Mouse (Mus musculus): ENCODE measurements at regions not wholly inside any gene's neighbourhood (a gene's known extent, or its start where the extent isn't known, plus 50 kb on each side); places are given as distances from the start of the nearest gene placed in this dataset.

GRCm38 (mm10) chr10:92325284-92325989 is 396.8 kb downstream of the Nedd1 start:
- ATAC-seq (ENCODE audit: low FRiP score, low read depth), result no peak
- Histone ChIP-seq H3K9me3 (no peaks in the 10 kb centered on the region), H3K36me3 (no peaks in the 10 kb centered on the region), H3K9ac (no peak overlapping the region), H3K27ac (no peak overlapping the region), H3K27me3 (no peaks in the 10 kb centered on the region), H3K4me1 (no peaks in the 10 kb centered on the region), H3K4me2 (replicated peaks) (no peak overlapping the region), H3K4me3 (no peak overlapping the region)
- 65% methylated on average over 4 of the region's 4 CpGs for WGBS

- 62% methylated on average over 3 of the region's 3 CpGs for WGBS
- H3K4me2 ChIP-seq (replicated peaks), result no peak overlapping the region
- ATAC-seq (ENCODE audit: low FRiP score, low read depth), result no peak
- no peak overlapping the region for H3K27ac ChIP-seq
- no peaks in the 10 kb centered on the region for H3K36me3 ChIP-seq
- H3K4me1 ChIP-seq, result no peaks in the 10 kb centered on the region
- H3K9me3 ChIP-seq, result no peaks in the 10 kb centered on the region
- H3K27me3 ChIP-seq, result no peaks in the 10 kb centered on the region
- H3K9ac ChIP-seq, result no peak overlapping the region
- H3K4me3 ChIP-seq, result no peak overlapping the region
Measured at GRCm38 (mm10) chr10:92314606-92315005, 407.6 kb downstream of the Nedd1 start.

- Histone ChIP-seq H3K27ac (no peak overlapping the region), H3K4me1 (no peaks in the 10 kb centered on the region), H3K9ac (no peak overlapping the region), H3K27me3 (no peaks in the 10 kb centered on the region), H3K9me3 (no peaks in the 10 kb centered on the region), H3K4me3 (no peak overlapping the region), H3K36me3 (no peaks in the 10 kb centered on the region), H3K4me2 (replicated peaks) (no peak overlapping the region)
- 63% methylated on average over 6 of the region's 6 CpGs for WGBS
- ATAC-seq (ENCODE audit: low FRiP score, low read depth), result no peak
Measured at GRCm38 (mm10) chr10:92312278-92312677, 409.9 kb downstream of the Nedd1 start.

GRCm38 (mm10) chr10:92308643-92309042 is 413.6 kb downstream of the Nedd1 start:
- no peaks in the 10 kb centered on the region for H3K4me1 ChIP-seq
- H3K9ac ChIP-seq, result no peak overlapping the region
- H3K27me3 ChIP-seq, result no peaks in the 10 kb centered on the region
- no peak for ATAC-seq (ENCODE audit: low FRiP score, low read depth)
- no peaks in the 10 kb centered on the region for H3K9me3 ChIP-seq
- no peak overlapping the region for H3K4me3 ChIP-seq
- H3K4me2 ChIP-seq (replicated peaks), result no peak overlapping the region
- H3K27ac ChIP-seq, result no peak overlapping the region
- WGBS, result 92% methylated on average over 3 of the region's 3 CpGs
- H3K36me3 ChIP-seq, result no peaks in the 10 kb centered on the region

GRCm38 (mm10) chr10:92307861-92308260 is 414.4 kb downstream of the Nedd1 start:
- WGBS, result 46% methylated on average over 3 of the region's 3 CpGs
- no peak for ATAC-seq (ENCODE audit: low FRiP score, low read depth)
- no peaks in the 10 kb centered on the region for H3K27me3 ChIP-seq
- no peaks in the 10 kb centered on the region for H3K4me1 ChIP-seq
- H3K4me2 ChIP-seq (replicated peaks), result no peak overlapping the region
- H3K4me3 ChIP-seq, result no peak overlapping the region
- no peak overlapping the region for H3K9ac ChIP-seq
- no peaks in the 10 kb centered on the region for H3K36me3 ChIP-seq
- H3K27ac ChIP-seq, result no peak overlapping the region
- H3K9me3 ChIP-seq, result no peaks in the 10 kb centered on the region

GRCm38 (mm10) chr10:92298693-92299092 is 423.5 kb downstream of the Nedd1 start:
- Histone ChIP-seq H3K27ac (no peak overlapping the region), H3K9ac (no peak overlapping the region), H3K9me3 (no peaks in the 10 kb centered on the region), H3K36me3 (no peaks in the 10 kb centered on the region), H3K4me2 (replicated peaks) (no peak overlapping the region), H3K4me3 (no peak overlapping the region), H3K4me1 (peaks cover 15% of the 10 kb centered on the region), H3K27me3 (0 out of 2 replicates have a peak, but pooled peaks cover 3% of the 10 kb centered on the region)
- WGBS, result 19% methylated on average over 13 of the region's 13 CpGs
- ATAC-seq (ENCODE audit: low FRiP score, low read depth), result no peak

- Histone ChIP-seq H3K4me1 (peaks cover 15% of the 10 kb centered on the region), H3K9ac (no peak overlapping the region), H3K27me3 (0 out of 2 replicates have a peak, but pooled peaks cover 3% of the 10 kb centered on the region), H3K4me3 (no peak overlapping the region), H3K9me3 (no peaks in the 10 kb centered on the region), H3K4me2 (replicated peaks) (no peak overlapping the region), H3K36me3 (no peaks in the 10 kb centered on the region), H3K27ac (no peak overlapping the region)
- no peak for ATAC-seq (ENCODE audit: low FRiP score, low read depth)
- 62% methylated on average over 4 of the region's 4 CpGs for WGBS
Measured at GRCm38 (mm10) chr10:92296837-92297236, 425.4 kb downstream of the Nedd1 start.

GRCm38 (mm10) chr10:92296303-92296702 is 425.9 kb downstream of the Nedd1 start:
- Histone ChIP-seq H3K4me1 (peaks cover 15% of the 10 kb centered on the region), H3K36me3 (no peaks in the 10 kb centered on the region), H3K4me2 (replicated peaks) (no peak overlapping the region), H3K27ac (no peak overlapping the region), H3K9me3 (no peaks in the 10 kb centered on the region), H3K27me3 (0 out of 2 replicates have a peak, but pooled peaks cover 3% of the 10 kb centered on the region), H3K9ac (no peak overlapping the region), H3K4me3 (no peak overlapping the region)
- WGBS, result 83% methylated on average over 9 of the region's 9 CpGs
- ATAC-seq (ENCODE audit: low FRiP score, low read depth), result no peak

- 62% methylated on average over 4 of the region's 4 CpGs for WGBS
- peaks cover 8% of the 10 kb centered on the region; the same call in 1 of the 2 replicates for H3K4me1 ChIP-seq
- no peak overlapping the region for H3K4me3 ChIP-seq
- 0 out of 2 replicates have a peak, but pooled peaks cover 2% of the 10 kb centered on the region for H3K27me3 ChIP-seq
- H3K4me2 ChIP-seq (replicated peaks), result no peak overlapping the region
- no peaks in the 10 kb centered on the region for H3K9me3 ChIP-seq
- ATAC-seq (ENCODE audit: low FRiP score, low read depth), result no peak
- no peaks in the 10 kb centered on the region for H3K36me3 ChIP-seq
- H3K9ac ChIP-seq, result no peak overlapping the region
- H3K27ac ChIP-seq, result no peak overlapping the region
Measured at GRCm38 (mm10) chr10:92293261-92293660, 429.0 kb downstream of the Nedd1 start.

- no peak for ATAC-seq (ENCODE audit: low FRiP score, low read depth)
- Histone ChIP-seq H3K4me2 (replicated peaks) (no peak overlapping the region), H3K27ac (no peak overlapping the region), H3K27me3 (no peaks in the 10 kb centered on the region), H3K9me3 (no peaks in the 10 kb centered on the region), H3K9ac (no peak overlapping the region), H3K4me3 (no peak overlapping the region), H3K4me1 (no peaks in the 10 kb centered on the region), H3K36me3 (no peaks in the 10 kb centered on the region)
- WGBS, result 68% methylated on average over 5 of the region's 5 CpGs
Measured at GRCm38 (mm10) chr10:92289230-92289629, 433.0 kb downstream of the Nedd1 start.

GRCm38 (mm10) chr10:92284231-92284630 is 438.0 kb downstream of the Nedd1 start:
- Histone ChIP-seq H3K4me3 (no peak overlapping the region), H3K9ac (no peak overlapping the region), H3K4me2 (replicated peaks) (no peak overlapping the region), H3K27me3 (no peaks in the 10 kb centered on the region), H3K27ac (no peak overlapping the region), H3K4me1 (no peaks in the 10 kb centered on the region), H3K9me3 (no peaks in the 10 kb centered on the region), H3K36me3 (no peaks in the 10 kb centered on the region)
- no peak for ATAC-seq (ENCODE audit: low FRiP score, low read depth)
- 44% methylated on average over 4 of the region's 4 CpGs for WGBS

- H3K9me3 ChIP-seq, result no peaks in the 10 kb centered on the region
- no peak for ATAC-seq (ENCODE audit: low FRiP score, low read depth)
- H3K4me1 ChIP-seq, result no peaks in the 10 kb centered on the region
- H3K9ac ChIP-seq, result no peak overlapping the region
- no peaks in the 10 kb centered on the region for H3K36me3 ChIP-seq
- H3K4me3 ChIP-seq, result no peak overlapping the region
- no peak overlapping the region for H3K27ac ChIP-seq
- H3K27me3 ChIP-seq, result no peaks in the 10 kb centered on the region
- no peak overlapping the region for H3K4me2 ChIP-seq (replicated peaks)
- 65% methylated on average over 2 of the region's 2 CpGs for WGBS
Measured at GRCm38 (mm10) chr10:92277981-92278380, 444.2 kb downstream of the Nedd1 start.

GRCm38 (mm10) chr10:92257815-92258214 is 464.4 kb downstream of the Nedd1 start:
- H3K4me1 ChIP-seq, result no peaks in the 10 kb centered on the region
- H3K27me3 ChIP-seq, result no peaks in the 10 kb centered on the region
- no peak overlapping the region for H3K9ac ChIP-seq
- no peak overlapping the region for H3K4me3 ChIP-seq
- ATAC-seq (ENCODE audit: low FRiP score, low read depth), result no peak
- 69% methylated on average over 3 of the region's 3 CpGs for WGBS
- H3K9me3 ChIP-seq, result no peaks in the 10 kb centered on the region
- H3K27ac ChIP-seq, result no peak overlapping the region
- H3K4me2 ChIP-seq (replicated peaks), result no peak overlapping the region
- no peaks in the 10 kb centered on the region for H3K36me3 ChIP-seq

All from limb, embryonic 13.5 days (tissue).